In the genomic region with DNA sequence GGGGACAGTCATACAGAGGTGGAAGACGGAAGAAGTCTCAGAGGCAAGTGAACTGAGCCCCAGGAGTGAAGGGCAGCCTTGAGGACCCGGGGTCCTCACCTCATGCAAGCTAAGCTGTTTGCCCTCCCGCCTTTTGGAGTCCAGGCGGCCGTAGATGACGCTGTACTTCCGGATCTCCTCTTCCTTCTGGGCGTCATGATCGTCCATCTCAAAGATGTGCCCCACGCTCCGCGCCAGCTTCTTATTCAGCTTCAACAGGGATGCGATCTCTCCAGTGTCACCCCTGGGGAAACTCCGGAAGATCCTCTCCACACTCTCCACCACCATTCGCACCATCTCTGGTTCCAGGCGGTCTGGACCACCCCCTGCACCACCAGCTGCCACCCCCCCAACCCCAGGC, we compare ENCODE assay signal across 9 mouse cellular contexts. TPM values are rescaled to one million over a fixed set of nuclear protein-coding genes. Genes with fewer than 3 reads are reported as not detected.
DNase-seq lines count a peak whose midpoint lies in the region; ATAC-seq and TF ChIP-seq lines count a peak whose summit lies in the region.
"Had no signal": no experiment of that assay in that cellular context is flagged by ENCODE, and none has a peak within 500 bp of the region (broad histone marks: within the 10 kb centered on the region; RNA-seq: fewer than 3 reads in every experiment).

No protein-coding gene starts in this region.

- H3K36me3 ChIP-seq in heart, embryonic 10.5 days, result peaks cover 43% of the 10 kb centered on the region
- H3K36me3 ChIP-seq in lung, postnatal 0 days (ENCODE audit: insufficient read depth, low read length), result peaks cover 17% of the 10 kb centered on the region
- H3K36me3 ChIP-seq in embryonic facial prominence, embryonic 15.5 days, result peaks cover 48% of the 10 kb centered on the region
- no peaks in the 10 kb centered on the region for H3K36me3 ChIP-seq in neural tube, embryonic 12.5 days

- H3K27me3 ChIP-seq in heart, embryonic 10.5 days (ENCODE audit: insufficient read depth, poor library complexity, severe bottlenecking), result peaks cover 39% of the 10 kb centered on the region
- H3K27me3 ChIP-seq in lung, postnatal 0 days (replicated peaks; ENCODE audit: insufficient read depth, low read length), result no peaks in the 10 kb centered on the region
- no peaks in the 10 kb centered on the region for H3K27me3 ChIP-seq in embryonic facial prominence, embryonic 15.5 days
- peaks cover 91% of the 10 kb centered on the region for H3K27me3 ChIP-seq in neural tube, embryonic 12.5 days (replicated peaks)

- TF ChIP-seq EP300 in lung, postnatal 0 days (IDR thresholded peaks at IDR 0.05), result no peak

- DNase-seq in heart, embryonic 10.5 days (ENCODE audit: low spot score), result no peak
- DNase-seq in heart, postnatal 14 days, result no peak
- no peak for DNase-seq in lung, postnatal 0 days (ENCODE audit: low spot score)
- DNase-seq in lung, postnatal 10 days, result no peak
- no peak for DNase-seq in right cerebral cortex, adult 18-20 months
- no peak for DNase-seq in lung, adult 2 months

- H3K4me3 ChIP-seq in heart, embryonic 10.5 days, result peak overlapping the region; percentile 78
- H3K4me3 ChIP-seq in lung, postnatal 0 days (ENCODE audit: low read depth, low read length), result no peak overlapping the region
- H3K4me3 ChIP-seq in embryonic facial prominence, embryonic 15.5 days (replicated peaks), result peak overlapping the region; percentile 81
- peak overlapping the region; percentile 53; the same call in 1 of the 2 replicates for H3K4me3 ChIP-seq in neural tube, embryonic 12.5 days
- no peak overlapping the region for H3K4me3 ChIP-seq in lung, adult 2 months (replicated peaks; ENCODE audit: extremely low read depth, low read depth, low read length)

- peak overlapping the region; percentile 36 for H3K27ac ChIP-seq in heart, embryonic 10.5 days
- peak overlapping the region; percentile 73 for H3K27ac ChIP-seq in lung, postnatal 0 days (ENCODE audit: low read length)
- peak overlapping the region; percentile 99 for H3K27ac ChIP-seq in embryonic facial prominence, embryonic 15.5 days (replicated peaks)
- H3K27ac ChIP-seq in neural tube, embryonic 12.5 days, result no peak overlapping the region

- peaks cover 88% of the 10 kb centered on the region for H3K4me1 ChIP-seq in heart, embryonic 10.5 days
- peaks cover 37% of the 10 kb centered on the region for H3K4me1 ChIP-seq in lung, postnatal 0 days (ENCODE audit: insufficient read depth, low read depth, low read length)
- peaks cover 78% of the 10 kb centered on the region for H3K4me1 ChIP-seq in embryonic facial prominence, embryonic 15.5 days
- peaks cover 57% of the 10 kb centered on the region for H3K4me1 ChIP-seq in neural tube, embryonic 12.5 days
- H3K4me1 ChIP-seq in lung, adult 2 months (ENCODE audit: control insufficient read depth, insufficient read depth, low read length), result peaks cover 27% of the 10 kb centered on the region

- H3K9me3 ChIP-seq in heart, embryonic 10.5 days, result no peaks in the 10 kb centered on the region
- H3K9me3 ChIP-seq in lung, postnatal 0 days (ENCODE audit: low read length), result no peaks in the 10 kb centered on the region
- H3K9me3 ChIP-seq in embryonic facial prominence, embryonic 15.5 days (replicated peaks), result no peaks in the 10 kb centered on the region
- no peaks in the 10 kb centered on the region for H3K9me3 ChIP-seq in neural tube, embryonic 12.5 days

- peak overlapping the region; percentile 85 for H3K4me2 ChIP-seq in lung, postnatal 0 days (replicated peaks; ENCODE audit: low read depth, low read length)
- peak overlapping the region; percentile 80 for H3K4me2 ChIP-seq in embryonic facial prominence, embryonic 15.5 days (replicated peaks)
- H3K4me2 ChIP-seq in neural tube, embryonic 12.5 days (replicated peaks), result peak overlapping the region; percentile 82

- no peak for ATAC-seq in lung, postnatal 0 days
- ATAC-seq in embryonic facial prominence, embryonic 15.5 days (ENCODE audit: insufficient number of reproducible peaks, low FRiP score, low TSS enrichment, low read depth), result no peak
- ATAC-seq in neural tube, embryonic 12.5 days (ENCODE audit: low FRiP score, low read depth), result no peak

- intact Hi-C loops in heart, postnatal 14 days (cut with DNase I), result no loop called here

- WGBS in heart, embryonic 10.5 days, result 40% methylated on average over 16 of the region's 16 CpGs
- 48% methylated on average over 15 of the region's 16 CpGs for WGBS in lung, postnatal 0 days
- WGBS in embryonic facial prominence, embryonic 15.5 days, result 25% methylated on average over 16 of the region's 16 CpGs
- 6% methylated on average over 16 of the region's 16 CpGs for WGBS in neural tube, embryonic 12.5 days
- WGBS in lung, adult 2 months, result 70% methylated on average over 16 of the region's 16 CpGs

- no peak for TF ChIP-seq POLR2A in lung, adult 2 months (IDR thresholded peaks at IDR 0.05; ENCODE audit: borderline replicate concordance, extremely low read depth, low read depth, low read length)

- no peak overlapping the region for H3K9ac ChIP-seq in lung, postnatal 0 days (replicated peaks; ENCODE audit: low read depth)
- 0 out of 2 replicates have a peak overlapping the region, but pooled peaks have one; percentile 13 for H3K9ac ChIP-seq in embryonic facial prominence, embryonic 15.5 days
- 0 out of 2 replicates have a peak overlapping the region, but pooled peaks have one; percentile 17 for H3K9ac ChIP-seq in neural tube, embryonic 12.5 days

- TF ChIP-seq CTCF in lung, postnatal 0 days (IDR thresholded peaks at IDR 0.05), result no peak
- no peak for TF ChIP-seq CTCF in lung, adult 2 months (IDR thresholded peaks at IDR 0.05; ENCODE audit: insufficient read depth, low read length)

RNA-seq across cellular contexts. Expression of a gene that starts 2.5 kb away (rescaled TPM):
- 7.7 and 8.8 TPM in 2 replicates for polyA plus RNA-seq in heart, embryonic 10.5 days (2016; fragmentation: Nextera tagmentation; extraction: Ambion mirVana)
- total RNA-seq in heart, postnatal 14 days (2021), result 1 to 10 TPM; 4.2 to 4.7 TPM
- 5.0 and 6.3 TPM in 2 replicates for polyA plus RNA-seq in lung, postnatal 0 days (2015; fragmentation: Nextera tagmentation; extraction: Ambion mirVana)
- polyA plus RNA-seq in embryonic facial prominence, embryonic 15.5 days (2015; fragmentation: Nextera tagmentation; extraction: Ambion mirVana), result 10.1 and 11.3 TPM in 2 replicates
- polyA plus RNA-seq in neural tube, embryonic 12.5 days (2016; fragmentation: Nextera tagmentation; extraction: Ambion mirVana), result 7.2 and 8.0 TPM in 2 replicates
- 2.7 and 3.6 TPM in 2 replicates for polyA plus RNA-seq in lung, adult 2 months (2012; rRNA removed)

RNA-seq across cellular contexts. Expression of a gene that starts 4.2 kb away (rescaled TPM):
- polyA plus RNA-seq in heart, embryonic 10.5 days (2016; fragmentation: Nextera tagmentation; extraction: Ambion mirVana), result 11.4 and 12.6 TPM in 2 replicates
- total RNA-seq in heart, postnatal 14 days (2021), result 1 to 10 TPM; 8.0 TPM
- polyA plus RNA-seq in lung, postnatal 0 days (2015; fragmentation: Nextera tagmentation; extraction: Ambion mirVana), result 7.7 and 8.4 TPM in 2 replicates
- 30.8 and 33.2 TPM in 2 replicates for polyA plus RNA-seq in embryonic facial prominence, embryonic 15.5 days (2015; fragmentation: Nextera tagmentation; extraction: Ambion mirVana)
- polyA plus RNA-seq in neural tube, embryonic 12.5 days (2016; fragmentation: Nextera tagmentation; extraction: Ambion mirVana), result 5.6 and 6.9 TPM in 2 replicates
- 32.8 and 35.1 TPM in 2 replicates for polyA plus RNA-seq in lung, adult 2 months (2012; rRNA removed)

RNA-seq across cellular contexts. Expression of a gene that starts 21.4 kb away (rescaled TPM):
- 22.5 and 28.1 TPM in 2 replicates for polyA plus RNA-seq in heart, embryonic 10.5 days (2016; fragmentation: Nextera tagmentation; extraction: Ambion mirVana)
- total RNA-seq in heart, postnatal 14 days (2021), result 10 to 100 TPM; 46.9 to 49.9 TPM
- 39.1 and 41.9 TPM in 2 replicates for polyA plus RNA-seq in lung, postnatal 0 days (2015; fragmentation: Nextera tagmentation; extraction: Ambion mirVana)
- polyA plus RNA-seq in embryonic facial prominence, embryonic 15.5 days (2015; fragmentation: Nextera tagmentation; extraction: Ambion mirVana), result 35.3 and 36.2 TPM in 2 replicates
- 7.2 and 7.5 TPM in 2 replicates for polyA plus RNA-seq in neural tube, embryonic 12.5 days (2016; fragmentation: Nextera tagmentation; extraction: Ambion mirVana)
- polyA plus RNA-seq in lung, adult 2 months (2012; rRNA removed), result 92.3 and 123 TPM in 2 replicates

RNA-seq across cellular contexts. Expression of a gene that starts 40.8 kb away (rescaled TPM):
- 0.42 and 0.45 TPM in 2 replicates for polyA plus RNA-seq in heart, embryonic 10.5 days (2016; fragmentation: Nextera tagmentation; extraction: Ambion mirVana)
- total RNA-seq in heart, postnatal 14 days (2021), result under 1 TPM in 1 of 2 experiments, not detected in 1; 0.15 TPM
- polyA plus RNA-seq in lung, postnatal 0 days (2015; fragmentation: Nextera tagmentation; extraction: Ambion mirVana), result 0.08 TPM in 2 replicates
- polyA plus RNA-seq in embryonic facial prominence, embryonic 15.5 days (2015; fragmentation: Nextera tagmentation; extraction: Ambion mirVana), result 0.49 and 0.57 TPM in 2 replicates
- 0.29 and 0.58 TPM in 2 replicates for polyA plus RNA-seq in neural tube, embryonic 12.5 days (2016; fragmentation: Nextera tagmentation; extraction: Ambion mirVana)
- 0.11 and 0.77 TPM in 2 replicates for polyA plus RNA-seq in lung, adult 2 months (2012; rRNA removed)
- total RNA-seq: heart, postnatal 10 days had no signal

RNA-seq across cellular contexts. Expression of a gene that starts 43.2 kb away (rescaled TPM):
- polyA plus RNA-seq in heart, embryonic 10.5 days (2016; fragmentation: Nextera tagmentation; extraction: Ambion mirVana), result 37.4 and 51.8 TPM in 2 replicates
- 100 to 1,000 TPM in 1 of 2 experiments, 10 to 100 TPM in 1; 85.0 to 105 TPM for total RNA-seq in heart, postnatal 14 days (2021)
- 71.0 and 75.4 TPM in 2 replicates for polyA plus RNA-seq in lung, postnatal 0 days (2015; fragmentation: Nextera tagmentation; extraction: Ambion mirVana)
- 161 and 163 TPM in 2 replicates for polyA plus RNA-seq in embryonic facial prominence, embryonic 15.5 days (2015; fragmentation: Nextera tagmentation; extraction: Ambion mirVana)
- polyA plus RNA-seq in neural tube, embryonic 12.5 days (2016; fragmentation: Nextera tagmentation; extraction: Ambion mirVana), result 85.7 and 96.0 TPM in 2 replicates
- 215 and 248 TPM in 2 replicates for polyA plus RNA-seq in lung, adult 2 months (2012; rRNA removed)

Comparison
In these comparisons a context has a peak if more than half of its experiments do, and no peak if none do; other contexts are left out.
1. H3K4me3 ChIP-seq: peak in heart, embryonic 10.5 days (single experiment), embryonic facial prominence, embryonic 15.5 days (single experiment) and neural tube, embryonic 12.5 days (single experiment); none in lung, postnatal 0 days (single experiment) and lung, adult 2 months (single experiment).
2. Peak in every context shown above with its lines, with median percentiles within 50 percentile points of each other: H3K4me2 ChIP-seq.